Mouse (Mus musculus) cortical plate, adult 2 months (tissue): ENCODE results near the gene Eefsec.

Experiments used
- CTCF ChIP-seq: fragments of 200-500 bp; IDR thresholded peaks from 2 replicates; pipeline ENCODE4 v1.5.1; 2011; ENCODE audit warnings: mild to moderate bottlenecking, control low read depth, low read length; ENCODE audit not compliant: insufficient read depth; ENCODE audit errors: extremely low read depth
- POLR2A ChIP-seq: fragments of 200-500 bp; IDR thresholded peaks from 2 replicates; pipeline ENCODE4 v1.6.1; 2011; ENCODE audit warnings: mild to moderate bottlenecking, low read length, control low read depth; ENCODE audit not compliant: insufficient read depth; ENCODE audit errors: extremely low read depth

DNA sequence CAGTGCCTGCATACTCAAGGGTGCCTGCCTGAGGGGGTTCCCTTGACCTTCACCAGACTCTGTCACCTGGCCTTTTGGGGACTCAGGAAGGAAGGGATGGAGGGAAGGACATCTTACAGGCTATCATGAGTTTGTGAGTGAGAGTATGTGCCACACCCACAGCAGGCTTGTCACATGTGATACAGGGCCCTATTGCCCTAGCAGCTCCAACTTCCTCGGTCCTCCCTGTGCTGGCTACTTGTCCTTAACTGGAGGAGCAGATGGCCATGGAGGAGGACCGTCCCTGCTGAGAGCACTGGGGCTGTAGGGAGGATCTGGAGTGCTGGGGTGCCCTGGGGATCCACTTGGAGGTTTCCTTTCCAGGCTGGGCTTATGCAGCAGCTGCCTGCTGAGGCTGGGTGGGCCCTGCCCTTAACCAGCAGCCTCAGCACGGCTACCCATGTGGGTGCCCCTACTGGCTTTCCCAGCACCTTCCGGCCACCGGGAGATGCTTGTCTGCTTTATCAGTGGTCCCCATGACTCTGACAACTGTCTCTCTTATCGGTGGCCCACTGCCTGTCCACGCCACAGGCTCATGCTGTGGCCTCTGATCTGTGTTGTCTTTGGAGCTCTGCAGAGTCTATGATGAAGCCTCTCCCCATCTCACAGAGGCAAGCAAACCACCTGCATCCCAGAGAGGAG is 194.4 kb downstream of the Eefsec start:
- TF ChIP-seq CTCF: no peak
- no peak for TF ChIP-seq POLR2A
